Mouse (Mus musculus) heart, embryonic 16.5 days (tissue): ENCODE measurements around the gene Ppp1r1b. TPM values are rescaled to one million over a fixed set of nuclear protein-coding genes. Genes with fewer than 3 reads are reported as not detected.

ENCODE experiments used
- ATAC-seq: fragments of 200-750 bp; cut with Nextera tagmentation; replicated peaks from 2 replicates; pipeline ENCODE4 v1.8.0; 2017; ENCODE audit warnings: moderate number of reproducible peaks; ENCODE audit not compliant: insufficient read depth, low FRiP score; ENCODE audit errors: extremely low read depth
- H3K27ac ChIP-seq: fragments of 300-500 bp; sonication (generic); 2 replicates; pipeline ENCODE4 v1.5.1; 2014; ENCODE audit warnings: mild to moderate bottlenecking, low read length, control low read depth, moderate library complexity
- H3K27me3 ChIP-seq: fragments of 300-500 bp; sonication (generic); 2 replicates; pipeline ENCODE4 v1.6.1; 2014; ENCODE audit warnings: low read length, mixed read lengths; ENCODE audit not compliant: control insufficient read depth, insufficient read depth
- H3K36me3 ChIP-seq: fragments of 300-500 bp; sonication (generic); 2 replicates; pipeline ENCODE4 v1.6.1; 2014; ENCODE audit not compliant: control insufficient read depth, insufficient read depth
- H3K4me1 ChIP-seq: fragments of 300-500 bp; sonication (generic); 2 replicates; pipeline ENCODE4 v1.6.1; 2014; ENCODE audit warnings: low read length, mixed read lengths; ENCODE audit not compliant: control insufficient read depth, insufficient read depth
- H3K4me2 ChIP-seq: fragments of 300-500 bp; sonication (generic); 2 replicates; pipeline ENCODE4 v1.6.1; 2014; ENCODE audit warnings: low read depth, mild to moderate bottlenecking, control low read depth, low read length
- H3K4me3 ChIP-seq: fragments of 300-500 bp; sonication (generic); 2 replicates; pipeline ENCODE4 v1.5.1; 2014; ENCODE audit warnings: mild to moderate bottlenecking, control low read depth, low read length
- H3K9ac ChIP-seq: fragments of 300-500 bp; sonication (generic); 2 replicates; pipeline ENCODE4 v1.6.1; 2014; ENCODE audit warnings: low read length, control low read depth
- H3K9me3 ChIP-seq: fragments of 300-500 bp; sonication (generic); replicated peaks from 2 replicates; pipeline ENCODE4 v1.6.1; 2016; ENCODE audit warnings: low read length; ENCODE audit not compliant: control insufficient read depth
- WGBS: fragments of 180-500 bp; shearing (Covaris S2); extraction: QIAGEN DNeasy Blood & Tissue Kit; methylation state at CpG from one replicate; pipeline ENCODE4 v1.1.7; 2014; 5-methylcytosine and 5-hydroxymethylcytosine counted together
- polyA plus RNA-seq: library from polyadenylated mRNA; unstranded; fragments of >200 nt; fragmentation: Nextera tagmentation; extraction: Ambion mirVana; gene quantifications from 2 replicates; pipeline ENCODE4 v1.2.1, GENCODE M21; 2015

Gene Ppp1r1b
- polyA plus RNA-seq, 1 experiment from 2014 or later: 74.0 TPM

- H3K4me2 ChIP-seq: no peak overlapping the region
- peaks cover 54% of the 10 kb centered on the region for H3K27me3 ChIP-seq
- H3K9ac ChIP-seq: no peak overlapping the region
- H3K36me3 ChIP-seq: no peaks in the 10 kb centered on the region
- ATAC-seq: no peak
- WGBS: 18% methylated on average over 2 of the region's 4 CpGs
- H3K4me3 ChIP-seq: no peak overlapping the region
- peaks cover 20% of the 10 kb centered on the region for H3K4me1 ChIP-seq
- H3K27ac ChIP-seq: no peak overlapping the region
- no peaks in the 10 kb centered on the region for H3K9me3 ChIP-seq
Observed at GRCm38 (mm10) chr11:98340597-98340996, 7.6 kb upstream of the Ppp1r1b start.

- Histone ChIP-seq H3K27me3 (peaks cover 48% of the 10 kb centered on the region), H3K9ac (no peak overlapping the region), H3K9me3 (no peaks in the 10 kb centered on the region), H3K4me1 (peaks cover 20% of the 10 kb centered on the region), H3K4me3 (no peak overlapping the region), H3K36me3 (no peaks in the 10 kb centered on the region), H3K4me2 (no peak overlapping the region), H3K27ac (no peak overlapping the region)
- 64% methylated on average over 4 of the region's 4 CpGs for WGBS
- ATAC-seq: no peak
Observed at GRCm38 (mm10) chr11:98341174-98341573, 7.0 kb upstream of the Ppp1r1b start.

GRCm38 (mm10) chr11:98342000-98342945 lies 5.9 kb upstream of the Ppp1r1b start:
- WGBS: 2% methylated on average over 28 of the region's 29 CpGs
- ATAC-seq: peak; percentile 61
- H3K4me2 ChIP-seq: peak overlapping the region; percentile 88
- no peaks in the 10 kb centered on the region for H3K9me3 ChIP-seq
- peak overlapping the region; percentile 58 for H3K4me3 ChIP-seq
- H3K27me3 ChIP-seq: peaks cover 41% of the 10 kb centered on the region
- peaks cover 20% of the 10 kb centered on the region for H3K4me1 ChIP-seq
- H3K27ac ChIP-seq: peak overlapping the region; percentile 18; the same call in 1 of the 2 replicates
- peak overlapping the region; percentile 71 for H3K9ac ChIP-seq
- H3K36me3 ChIP-seq: no peaks in the 10 kb centered on the region

- Histone ChIP-seq H3K4me2 (peak overlapping the region; percentile 71), H3K4me3 (peak overlapping the region; percentile 40), H3K9me3 (no peaks in the 10 kb centered on the region), H3K27ac (no peak overlapping the region), H3K27me3 (peaks cover 33% of the 10 kb centered on the region), H3K4me1 (peaks cover 21% of the 10 kb centered on the region), H3K36me3 (no peaks in the 10 kb centered on the region), H3K9ac (no peak overlapping the region)
- ATAC-seq: no peak
- 2% methylated on average over 14 of the region's 14 CpGs for WGBS
Observed at GRCm38 (mm10) chr11:98345253-98345652, 3.0 kb upstream of the Ppp1r1b start.

- 27% methylated on average over 9 of the region's 9 CpGs for WGBS
- Histone ChIP-seq H3K9ac (no peak overlapping the region), H3K9me3 (no peaks in the 10 kb centered on the region), H3K4me3 (no peak overlapping the region), H3K4me1 (peaks cover 24% of the 10 kb centered on the region), H3K4me2 (no peak overlapping the region), H3K36me3 (no peaks in the 10 kb centered on the region), H3K27ac (no peak overlapping the region), H3K27me3 (peaks cover 35% of the 10 kb centered on the region)
- ATAC-seq: no peak
Observed at GRCm38 (mm10) chr11:98346168-98346567, 2.0 kb upstream of the Ppp1r1b start.

- Histone ChIP-seq H3K9me3 (no peaks in the 10 kb centered on the region), H3K27ac (no peak overlapping the region), H3K4me3 (peak overlapping the region; percentile 69), H3K4me1 (peaks cover 21% of the 10 kb centered on the region), H3K9ac (no peak overlapping the region), H3K27me3 (peaks cover 36% of the 10 kb centered on the region), H3K36me3 (no peaks in the 10 kb centered on the region), H3K4me2 (peak overlapping the region; percentile 94)
- WGBS: 12% methylated on average over 11 of the region's 12 CpGs
- ATAC-seq: no peak
Observed at GRCm38 (mm10) chr11:98347385-98348082, 670 bp upstream of the Ppp1r1b start.

GRCm38 (mm10) chr11:98349308-98349707 lies 1.1 kb downstream of the Ppp1r1b start:
- H3K9ac ChIP-seq: peak overlapping the region; percentile 82
- ATAC-seq: no peak
- peaks cover 17% of the 10 kb centered on the region for H3K4me1 ChIP-seq
- H3K36me3 ChIP-seq: no peaks in the 10 kb centered on the region
- H3K4me3 ChIP-seq: peak overlapping the region; percentile 69
- peaks cover 43% of the 10 kb centered on the region for H3K27me3 ChIP-seq
- no peak overlapping the region for H3K27ac ChIP-seq
- no peaks in the 10 kb centered on the region for H3K9me3 ChIP-seq
- peak overlapping the region; percentile 94 for H3K4me2 ChIP-seq
- 13% methylated on average over 9 of the region's 9 CpGs for WGBS

GRCm38 (mm10) chr11:98352272-98352990 lies 4.2 kb downstream of the Ppp1r1b start:
- H3K4me3 ChIP-seq: no peak overlapping the region
- no peak for ATAC-seq
- no peaks in the 10 kb centered on the region for H3K36me3 ChIP-seq
- H3K9ac ChIP-seq: no peak overlapping the region
- peaks cover 26% of the 10 kb centered on the region for H3K4me1 ChIP-seq
- H3K9me3 ChIP-seq: no peaks in the 10 kb centered on the region
- H3K27ac ChIP-seq: no peak overlapping the region
- WGBS: 78% methylated on average over 18 of the region's 18 CpGs
- peaks cover 43% of the 10 kb centered on the region for H3K27me3 ChIP-seq
- H3K4me2 ChIP-seq: no peak overlapping the region
